ENCODE assay signal across 12 mouse cellular contexts in genomic region chr14:122472161-122472560, GRCm38 (mm10). TPM values are rescaled to one million over a fixed set of nuclear protein-coding genes. Genes with fewer than 3 reads are reported as not detected.
DNase-seq lines count a peak whose midpoint lies in the region; ATAC-seq and TF ChIP-seq lines count a peak whose summit lies in the region.
"Had no signal": no experiment of that assay in that cellular context is flagged by ENCODE, and none has a peak within 500 bp of the region (broad histone marks: within the 10 kb centered on the region; RNA-seq: fewer than 3 reads in every experiment).

No protein-coding gene starts in this region.

- no peak for ATAC-seq in forebrain, embryonic 14.5 days
- no peak for ATAC-seq in limb, embryonic 13.5 days (ENCODE audit: low FRiP score, low read depth)
- no peak for ATAC-seq in kidney, embryonic 15.5 days (replicated peaks; ENCODE audit: low FRiP score)

- H3K9me3 ChIP-seq in forebrain, embryonic 14.5 days (replicated peaks; ENCODE audit: control insufficient read depth, low read length), result no peaks in the 10 kb centered on the region
- no peaks in the 10 kb centered on the region for H3K9me3 ChIP-seq in limb, embryonic 13.5 days
- no peaks in the 10 kb centered on the region for H3K9me3 ChIP-seq in kidney, embryonic 15.5 days (replicated peaks)
- H3K9me3 ChIP-seq: stomach, embryonic 15.5 days had no signal

- H3K36me3 ChIP-seq in forebrain, embryonic 14.5 days (ENCODE audit: control insufficient read depth, insufficient read depth, low read length), result no peaks in the 10 kb centered on the region
- H3K36me3 ChIP-seq in limb, embryonic 13.5 days, result no peaks in the 10 kb centered on the region
- H3K36me3 ChIP-seq in kidney, embryonic 15.5 days, result no peaks in the 10 kb centered on the region
- H3K36me3 ChIP-seq: stomach, embryonic 15.5 days had no signal

- peak overlapping the region; percentile 65; the same call in 1 of the 2 replicates for H3K27ac ChIP-seq in layer of hippocampus, adult 2 months
- peak overlapping the region; percentile 99 for H3K27ac ChIP-seq in forebrain, embryonic 14.5 days (ENCODE audit: low read depth, low read length)
- H3K27ac ChIP-seq in limb, embryonic 13.5 days, result no peak overlapping the region
- no peak overlapping the region for H3K27ac ChIP-seq in kidney, embryonic 15.5 days
- H3K27ac ChIP-seq: stomach, embryonic 15.5 days had no signal

- peak overlapping the region; percentile 73 for H3K4me2 ChIP-seq in forebrain, embryonic 14.5 days (ENCODE audit: low read length)
- peak overlapping the region; percentile 50 for H3K4me2 ChIP-seq in limb, embryonic 13.5 days (replicated peaks)
- no peak overlapping the region for H3K4me2 ChIP-seq in kidney, embryonic 15.5 days
- H3K4me2 ChIP-seq: stomach, embryonic 15.5 days had no signal

- peak overlapping the region; percentile 24; the same call in 1 of the 2 replicates for H3K4me3 ChIP-seq in layer of hippocampus, adult 2 months
- H3K4me3 ChIP-seq in forebrain, embryonic 14.5 days (ENCODE audit: low read depth, low read length), result peak overlapping the region; percentile 49
- H3K4me3 ChIP-seq in limb, embryonic 13.5 days, result 0 out of 2 replicates have a peak overlapping the region, but pooled peaks have one; percentile 20
- H3K4me3 ChIP-seq in kidney, embryonic 15.5 days (replicated peaks), result no peak overlapping the region
- H3K4me3 ChIP-seq: stomach, embryonic 15.5 days had no signal

- peak in 1 of 2 experiments; percentile 4 for DNase-seq in layer of hippocampus, adult 2 months (ENCODE audit: low spot score in 2 of 2)
- no peak for DNase-seq in layer of hippocampus, adult 8-10 months (ENCODE audit: low spot score in 2 of 2)
- DNase-seq in forebrain, embryonic 14.5 days (ENCODE audit: low spot score), result peak; percentile 54
- DNase-seq in retina, embryonic 14.5 days (ENCODE audit: low spot score), result peak; percentile 55
- DNase-seq in right cerebral cortex, postnatal 4 days, result no peak
- no peak for DNase-seq in adrenal gland, postnatal 36 days
- DNase-seq: heart, postnatal 14 days had no signal

- peak overlapping the region; percentile 65 for H3K9ac ChIP-seq in forebrain, embryonic 14.5 days (ENCODE audit: low read length)
- H3K9ac ChIP-seq in limb, embryonic 13.5 days, result no peak overlapping the region
- no peak overlapping the region for H3K9ac ChIP-seq in kidney, embryonic 15.5 days
- H3K9ac ChIP-seq: stomach, embryonic 15.5 days had no signal

- peaks cover 21% of the 10 kb centered on the region for H3K27me3 ChIP-seq in forebrain, embryonic 14.5 days (replicated peaks; ENCODE audit: control insufficient read depth, insufficient read depth, low read length)
- H3K27me3 ChIP-seq in limb, embryonic 13.5 days, result peaks cover 87% of the 10 kb centered on the region
- H3K27me3 ChIP-seq in kidney, embryonic 15.5 days, result peaks cover 100% of the 10 kb centered on the region

- peaks cover 3% of the 10 kb centered on the region; the same call in 1 of the 2 replicates for H3K4me1 ChIP-seq in forebrain, embryonic 14.5 days (ENCODE audit: control insufficient read depth, insufficient read depth, low read length)
- peaks cover 34% of the 10 kb centered on the region for H3K4me1 ChIP-seq in limb, embryonic 13.5 days
- H3K4me1 ChIP-seq in kidney, embryonic 15.5 days, result peaks cover 29% of the 10 kb centered on the region

- TF ChIP-seq CTCF in layer of hippocampus, adult 2 months (conservative IDR thresholded peaks at IDR 0.05), result no peak

- WGBS in forebrain, embryonic 14.5 days, result 4% methylated on average over 13 of the region's 13 CpGs
- WGBS in limb, embryonic 13.5 days, result 1% methylated on average over 13 of the region's 13 CpGs
- under 1% methylated on average over 13 of the region's 13 CpGs for WGBS in kidney, embryonic 15.5 days

RNA-seq across cellular contexts. Expression of gene Zic2, which starts 3.1 kb away (rescaled TPM):
- 10 to 100 TPM; 17.7 to 21.9 TPM for total RNA-seq in layer of hippocampus, adult 2 months (2021)
- total RNA-seq in layer of hippocampus, adult 8-10 months (2022), result 10 to 100 TPM; 15.0 to 20.8 (median 18.6) TPM
- 7.3 and 9.8 TPM in 2 replicates for polyA plus RNA-seq in forebrain, embryonic 14.5 days (2014; fragmentation: Nextera tagmentation; extraction: Ambion mirVana)
- 2.8 and 3.2 TPM in 2 replicates for polyA plus RNA-seq in limb, embryonic 13.5 days (2015; fragmentation: Nextera tagmentation; extraction: Ambion mirVana)
- not detected in 2 replicates for polyA plus RNA-seq in kidney, embryonic 15.5 days (2015; fragmentation: Nextera tagmentation; extraction: Ambion mirVana)
- total RNA-seq in adrenal gland, postnatal 36 days (2021), result under 1 TPM in 1 of 2 experiments, not detected in 1; 0.13 TPM
- polyA plus RNA-seq: lung, embryonic 16.5 days; stomach, embryonic 15.5 days had no signal

RNA-seq across cellular contexts. Expression of gene Zic5, which starts 6.7 kb away (rescaled TPM):
- 1 to 10 TPM; 3.9 to 4.4 TPM for total RNA-seq in layer of hippocampus, adult 2 months (2021)
- 1 to 10 TPM; 2.6 to 6.1 (median 4.2) TPM for total RNA-seq in layer of hippocampus, adult 8-10 months (2022)
- polyA plus RNA-seq in forebrain, embryonic 14.5 days (2014; fragmentation: Nextera tagmentation; extraction: Ambion mirVana), result 9.5 and 10.9 TPM in 2 replicates
- 2.3 and 2.6 TPM in 2 replicates for polyA plus RNA-seq in limb, embryonic 13.5 days (2015; fragmentation: Nextera tagmentation; extraction: Ambion mirVana)
- 0.13 TPM in 1 of 2 replicates, not detected in the other for polyA plus RNA-seq in kidney, embryonic 15.5 days (2015; fragmentation: Nextera tagmentation; extraction: Ambion mirVana)
- total RNA-seq in adrenal gland, postnatal 36 days (2021), result not detected
- total RNA-seq: heart, postnatal 14 days had no signal
- polyA plus RNA-seq: lung, embryonic 16.5 days; stomach, embryonic 15.5 days had no signal

RNA-seq across cellular contexts. Expression of gene Gm10837, which starts 18.2 kb away (rescaled TPM):
- not detected for total RNA-seq in layer of hippocampus, adult 2 months (2021)
- total RNA-seq in layer of hippocampus, adult 8-10 months (2022), result under 1 TPM in 1 of 4 experiments, not detected in 3; 0.51 TPM
- polyA plus RNA-seq in forebrain, embryonic 14.5 days (2014; fragmentation: Nextera tagmentation; extraction: Ambion mirVana), result 0.32 and 0.55 TPM in 2 replicates
- not detected in 2 replicates for polyA plus RNA-seq in limb, embryonic 13.5 days (2015; fragmentation: Nextera tagmentation; extraction: Ambion mirVana)
- polyA plus RNA-seq in kidney, embryonic 15.5 days (2015; fragmentation: Nextera tagmentation; extraction: Ambion mirVana), result not detected in 2 replicates
- total RNA-seq in adrenal gland, postnatal 36 days (2021), result not detected
- total RNA-seq: heart, postnatal 14 days had no signal
- polyA plus RNA-seq: C2C12; lung, embryonic 16.5 days; stomach, embryonic 15.5 days had no signal

RNA-seq across cellular contexts. Expression of gene Gm5089, which starts 21.2 kb away (rescaled TPM):
- under 1 TPM; 0.17 to 0.36 TPM for total RNA-seq in layer of hippocampus, adult 2 months (2021)
- under 1 TPM; 0.32 to 0.92 (median 0.55) TPM for total RNA-seq in layer of hippocampus, adult 8-10 months (2022)
- 0.25 and 0.33 TPM in 2 replicates for polyA plus RNA-seq in forebrain, embryonic 14.5 days (2014; fragmentation: Nextera tagmentation; extraction: Ambion mirVana)
- 0.18 and 0.37 TPM in 2 replicates for polyA plus RNA-seq in limb, embryonic 13.5 days (2015; fragmentation: Nextera tagmentation; extraction: Ambion mirVana)
- 0.10 TPM in 1 of 2 replicates, not detected in the other for polyA plus RNA-seq in kidney, embryonic 15.5 days (2015; fragmentation: Nextera tagmentation; extraction: Ambion mirVana)
- not detected for total RNA-seq in adrenal gland, postnatal 36 days (2021)
- total RNA-seq: heart, postnatal 14 days had no signal
- polyA plus RNA-seq: C2C12; lung, embryonic 16.5 days; stomach, embryonic 15.5 days had no signal

Comparison
In these comparisons a context has a peak if more than half of its experiments do, and no peak if none do; other contexts are left out.
1. DNase-seq: peak in forebrain, embryonic 14.5 days (single experiment) and retina, embryonic 14.5 days (single experiment); none in layer of hippocampus, adult 8-10 months (0 of 2), right cerebral cortex, postnatal 4 days (single experiment) and adrenal gland, postnatal 36 days (0 of 2).
2. H3K27ac ChIP-seq: peak in layer of hippocampus, adult 2 months (single experiment) and forebrain, embryonic 14.5 days (single experiment); none in limb, embryonic 13.5 days (single experiment) and kidney, embryonic 15.5 days (single experiment).
3. RNA of gene Zic2, which starts 3.1 kb away (total RNA-seq): 17.7 to 21.9 TPM in layer of hippocampus, adult 2 months and 15.0 to 20.8 TPM in layer of hippocampus, adult 8-10 months; 0.13 TPM in adrenal gland, postnatal 36 days; every median in the first group is over 10 times any median in the second.